Mouse (Mus musculus) thymus, adult 2 months (tissue): ENCODE measurements at regions not wholly inside any gene's neighbourhood (a gene's known extent, or its start where the extent isn't known, plus 50 kb on each side); places are given as distances from the start of the nearest gene placed in this dataset.

ENCODE experiments used
- CTCF ChIP-seq: fragments of 200-500 bp; IDR thresholded peaks from 2 replicates; pipeline ENCODE4 v1.5.1; 2012; ENCODE audit warnings: mild to moderate bottlenecking, control low read depth, low read length, moderate library complexity, borderline replicate concordance; ENCODE audit not compliant: control insufficient read depth, poor library complexity, insufficient read depth; ENCODE audit errors: extremely low read depth
- POLR2A ChIP-seq: fragments of 200-500 bp; IDR thresholded peaks from 2 replicates; pipeline ENCODE4 v1.6.1; 2012; ENCODE audit warnings: mild to moderate bottlenecking, low read length, control low read depth, moderate library complexity; ENCODE audit not compliant: control insufficient read depth, poor library complexity, insufficient read depth; ENCODE audit errors: extremely low read depth

DNA sequence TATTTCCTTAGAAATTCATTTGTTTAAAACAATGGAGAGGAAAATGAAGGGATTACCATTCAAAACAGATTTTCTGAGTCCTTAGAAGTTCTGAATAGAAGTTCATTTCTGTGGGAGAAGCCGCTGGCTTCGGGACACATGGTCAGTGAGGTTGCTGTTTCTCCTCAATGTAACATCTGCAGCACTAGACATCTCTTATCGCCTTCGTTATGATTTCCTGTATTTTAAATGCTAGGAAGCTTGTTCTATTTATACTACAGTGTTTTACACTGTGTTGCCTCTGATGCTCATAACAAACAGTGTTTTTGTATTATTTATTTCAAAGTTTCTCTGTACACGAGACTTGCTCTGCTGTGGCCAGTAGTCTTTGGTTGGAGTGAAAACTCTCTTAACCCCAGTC, 346.6 kb downstream of the Ankrd50 start:
- TF ChIP-seq POLR2A (no peak), CTCF (no peak)
